Mouse (Mus musculus): ENCODE results near the gene Bcl9.

Bcl9 gene

DNA sequence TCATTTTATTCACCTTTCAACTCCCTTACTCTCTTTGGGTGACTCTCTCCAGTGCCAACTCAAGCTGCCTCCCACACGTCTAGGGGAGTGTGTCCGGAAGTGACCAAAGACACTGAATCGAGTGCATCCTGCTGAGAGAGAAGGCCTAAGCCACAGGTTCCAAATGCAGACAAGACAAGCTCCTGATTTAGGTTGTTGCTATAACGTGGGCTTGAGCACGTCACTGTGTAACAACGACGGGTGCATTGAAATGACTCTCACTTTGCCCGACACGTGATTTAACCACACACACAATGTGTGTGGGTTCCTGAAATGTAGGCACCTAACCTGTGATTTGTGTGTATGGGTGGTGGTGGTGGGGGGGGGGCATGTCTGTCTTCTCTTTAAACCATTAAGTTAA is 3.4 kb downstream of the Bcl9 start:
- peak; percentile 37 for DNase-seq

DNA sequence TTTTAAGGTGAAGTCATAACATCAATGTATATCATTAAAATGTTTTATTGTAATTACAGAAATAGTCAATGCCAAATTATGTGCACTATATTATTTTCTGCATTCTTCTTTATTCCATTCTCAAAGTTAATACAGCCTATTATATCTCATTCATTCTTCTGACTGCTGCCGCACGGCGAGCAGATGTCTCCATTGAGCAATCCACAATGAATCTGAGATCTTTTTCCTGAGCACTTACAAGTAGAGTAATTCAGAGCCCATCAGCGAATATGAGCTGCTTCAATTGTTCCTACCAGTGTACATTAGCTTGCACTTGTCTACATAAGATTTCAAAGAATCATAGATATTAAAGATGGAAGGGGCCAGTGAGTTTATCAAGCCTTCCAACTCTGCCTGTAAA is 12.8 kb downstream of the Bcl9 start:
- no peak for DNase-seq

- DNase-seq, result no peak
Measured at GRCm38 (mm10) chr3:97284056-97284455, 13.7 kb downstream of the Bcl9 start.

DNA sequence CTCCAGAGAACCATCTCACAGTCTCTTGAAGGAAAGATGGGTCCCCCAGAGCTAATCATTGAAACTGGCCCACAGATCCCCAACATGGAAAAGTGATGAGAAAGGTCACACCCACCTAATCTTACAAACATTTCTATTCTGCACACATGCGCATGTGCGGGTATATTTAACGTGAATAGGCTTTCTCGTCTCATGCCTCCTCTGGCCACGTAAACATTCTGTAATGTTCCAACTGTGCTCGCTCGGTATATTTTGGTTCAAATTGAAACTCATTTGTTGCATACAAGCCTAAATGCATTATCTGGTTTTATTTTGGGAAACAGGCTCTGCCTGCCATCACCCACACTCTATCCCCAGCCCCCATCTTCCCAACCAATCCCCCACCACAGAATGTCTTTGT is 16.3 kb downstream of the Bcl9 start:
- DNase-seq, result no peak

GRCm38 (mm10) chr3:97275708-97276107 is 22.0 kb downstream of the Bcl9 start:
- DNase-seq, result no peak

GRCm38 (mm10) chr3:97274516-97275230 is 23.0 kb downstream of the Bcl9 start:
- no peak for DNase-seq

DNA sequence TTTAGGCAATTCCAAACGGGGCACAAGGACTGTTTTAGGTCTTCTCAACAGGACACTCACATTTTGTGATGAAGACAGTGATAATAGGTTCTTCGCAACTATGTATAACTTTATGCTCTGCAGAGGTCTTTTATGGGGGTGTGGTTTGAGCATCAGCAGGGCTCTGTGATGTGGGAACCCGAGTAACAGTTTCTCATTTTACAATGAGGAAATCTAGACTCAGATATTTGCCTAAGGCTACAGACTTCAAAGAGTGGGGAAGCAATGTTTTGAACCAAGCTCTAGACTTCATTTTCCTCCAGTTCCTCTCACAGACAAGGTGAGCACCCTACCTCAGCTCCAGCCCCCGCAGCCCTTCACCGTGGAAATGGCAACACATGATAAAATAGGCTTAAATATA is 23.8 kb downstream of the Bcl9 start:
- peak; percentile 37 for DNase-seq

DNA sequence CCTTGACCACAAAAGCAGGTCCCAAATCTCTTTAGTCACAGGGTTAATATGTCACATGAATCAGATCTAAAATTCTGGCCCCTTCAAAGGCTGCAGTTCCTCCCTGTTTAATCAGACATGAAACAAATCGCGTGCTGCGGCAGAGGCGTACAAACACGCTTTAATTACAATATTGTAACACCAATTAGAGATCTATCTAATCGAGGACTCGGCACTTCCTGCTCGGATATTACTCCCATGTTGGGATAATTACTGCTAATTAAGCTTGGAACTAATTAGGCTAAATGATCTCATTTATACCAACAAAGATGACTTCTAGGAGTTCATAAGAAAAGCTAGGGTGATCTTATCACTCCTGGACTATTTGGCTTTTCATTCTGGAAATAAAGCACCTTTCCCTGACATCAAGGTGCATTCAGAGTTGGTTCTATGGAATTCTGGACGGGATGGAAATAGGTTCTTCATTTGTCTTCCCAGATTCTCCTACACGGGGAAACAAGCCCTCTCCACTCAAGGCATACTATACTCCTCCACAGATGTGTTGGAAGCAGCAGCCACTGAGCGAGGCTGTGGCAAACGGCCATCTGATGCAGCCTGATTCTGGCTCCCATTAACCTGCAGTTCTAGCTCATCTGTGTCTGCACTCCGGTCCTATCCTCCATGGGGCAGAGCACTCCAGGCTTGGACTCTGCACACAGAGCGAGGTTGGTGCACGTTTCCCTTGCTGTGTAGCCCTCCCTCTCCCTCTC is 31.9 kb downstream of the Bcl9 start:
- DNase-seq, result no peak

DNA sequence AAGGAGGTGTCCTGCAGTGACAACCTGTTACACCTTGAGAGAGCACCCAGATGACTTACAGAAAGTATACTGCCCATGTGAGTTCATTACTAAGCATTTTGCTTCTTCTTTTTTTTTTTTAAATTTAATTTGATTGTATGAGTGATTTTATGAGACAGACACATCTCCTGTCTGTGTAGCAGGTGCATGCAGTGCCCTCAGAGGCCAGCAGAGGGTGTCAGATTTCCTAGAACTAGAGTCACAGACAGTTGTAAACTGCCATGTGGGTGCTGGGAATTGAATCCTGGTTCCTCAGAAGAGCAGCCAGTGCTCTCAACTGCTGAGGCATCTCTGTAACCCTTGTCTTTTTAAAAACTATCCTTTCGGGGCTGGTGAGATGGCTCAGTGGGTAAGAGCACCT is 35.5 kb downstream of the Bcl9 start:
- peak; percentile 11 for DNase-seq

- DNase-seq, result no peak
Measured at GRCm38 (mm10) chr3:97255706-97256339, 41.9 kb downstream of the Bcl9 start.

DNA sequence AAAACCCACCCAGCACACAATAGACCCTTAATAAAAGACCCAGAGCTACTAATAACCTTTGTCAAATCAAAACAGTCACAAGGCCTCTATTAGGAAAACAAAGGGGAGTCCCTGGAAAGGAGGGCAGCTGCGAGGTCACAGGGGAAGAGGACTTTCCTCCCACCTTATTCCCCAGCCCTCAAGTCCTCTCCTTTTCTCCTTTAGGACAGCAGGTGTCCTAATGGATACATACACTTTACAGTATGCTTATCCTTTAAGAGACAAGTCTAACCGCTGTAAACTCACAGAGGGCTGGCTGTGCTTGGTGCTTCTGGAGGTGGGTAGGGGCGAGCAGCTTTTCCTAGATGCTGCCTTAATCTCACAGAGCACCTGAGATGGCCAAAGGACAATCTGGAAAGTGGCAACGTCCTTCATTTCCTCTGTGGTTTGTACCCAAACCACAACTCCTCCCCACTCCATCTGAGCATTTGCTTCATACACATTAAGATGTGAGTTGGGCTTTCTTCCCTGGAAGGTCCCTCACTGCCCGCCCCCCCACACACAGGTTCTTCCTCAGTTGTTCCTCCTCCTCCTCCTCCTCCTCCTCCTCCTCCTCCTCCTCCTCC is 42.8 kb downstream of the Bcl9 start:
- DNase-seq, result no peak

GRCm38 (mm10) chr3:97253823-97254600 is 43.7 kb downstream of the Bcl9 start:
- no peak for DNase-seq

- DNase-seq, result no peak
Measured at GRCm38 (mm10) chr3:97252896-97253295, 44.8 kb downstream of the Bcl9 start.

DNA sequence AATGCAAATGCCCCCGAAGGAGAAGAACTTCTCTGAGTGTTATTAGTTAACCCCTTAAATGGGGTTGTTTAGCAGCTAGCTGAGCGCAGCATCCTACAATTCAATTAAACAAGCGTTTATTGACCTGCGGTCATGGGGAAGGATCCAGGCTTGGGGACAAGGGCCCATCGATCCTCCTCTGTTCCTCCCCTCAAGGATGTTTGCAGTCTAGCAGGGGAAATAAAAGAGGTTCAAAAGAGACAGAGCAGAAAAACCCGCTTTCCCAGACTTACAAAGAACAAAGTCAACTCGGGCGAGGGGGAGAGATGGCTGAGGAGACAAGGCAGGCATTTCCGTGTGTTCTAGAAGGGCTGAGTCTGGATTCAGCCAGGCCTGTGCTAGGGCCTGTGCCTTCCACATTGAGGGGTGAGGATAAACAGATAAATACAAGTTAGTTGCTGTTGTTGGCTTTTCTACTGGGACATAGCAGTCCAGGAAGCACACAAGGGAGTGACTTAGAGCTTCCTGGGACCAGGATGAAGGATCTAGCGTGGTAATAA is 55.0 kb downstream of the Bcl9 start:
- no peak for DNase-seq

- no peak for DNase-seq
Measured at GRCm38 (mm10) chr3:97241826-97242225, 55.9 kb downstream of the Bcl9 start.

DNA sequence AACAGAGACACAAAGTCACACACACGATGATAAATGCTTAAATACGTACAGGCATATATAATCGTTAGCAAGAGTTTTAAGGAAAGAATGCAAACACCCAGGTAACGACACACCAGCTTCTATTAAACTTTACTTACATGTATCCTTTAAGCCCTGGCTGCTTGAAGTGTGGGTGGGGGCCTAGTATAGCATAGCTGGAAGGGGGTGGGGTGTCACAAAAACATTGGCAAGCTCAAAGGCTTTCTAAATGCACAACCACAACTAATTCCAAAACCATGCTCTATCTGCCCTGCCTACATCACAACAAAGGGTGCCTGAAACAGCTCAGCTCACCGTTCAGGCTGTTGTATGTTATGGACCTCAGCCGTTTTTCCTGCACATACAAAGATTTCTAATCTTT is 57.9 kb downstream of the Bcl9 start:
- DNase-seq, result no peak

GRCm38 (mm10) chr3:97239316-97239715 is 58.4 kb downstream of the Bcl9 start:
- no peak for DNase-seq

- DNase-seq, result no peak
Measured at GRCm38 (mm10) chr3:97238521-97238920, 59.2 kb downstream of the Bcl9 start.

DNA sequence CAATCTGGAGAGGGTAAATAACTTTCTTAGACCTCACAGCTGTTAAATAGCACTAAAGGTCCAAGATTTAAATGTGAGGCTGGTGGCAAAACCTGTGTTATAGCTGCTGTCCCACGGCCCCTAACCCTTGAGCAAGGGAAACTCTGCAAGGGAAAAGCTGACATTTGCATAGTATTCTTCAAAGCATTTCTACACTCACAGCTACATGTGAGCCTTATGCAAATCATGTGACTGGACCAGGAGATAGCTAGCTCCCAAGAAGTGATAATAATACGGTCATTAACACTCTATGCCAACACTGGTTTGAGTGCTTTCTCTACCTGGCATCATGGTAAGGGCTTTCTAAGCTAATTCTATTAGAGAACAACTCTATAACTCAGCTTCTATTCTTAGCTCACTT is 60.3 kb downstream of the Bcl9 start:
- DNase-seq, result no peak

- DNase-seq, result no peak
Measured at GRCm38 (mm10) chr3:97234797-97235196, 62.9 kb downstream of the Bcl9 start.

GRCm38 (mm10) chr3:97232328-97232727 is 65.4 kb downstream of the Bcl9 start:
- no peak for DNase-seq

DNA sequence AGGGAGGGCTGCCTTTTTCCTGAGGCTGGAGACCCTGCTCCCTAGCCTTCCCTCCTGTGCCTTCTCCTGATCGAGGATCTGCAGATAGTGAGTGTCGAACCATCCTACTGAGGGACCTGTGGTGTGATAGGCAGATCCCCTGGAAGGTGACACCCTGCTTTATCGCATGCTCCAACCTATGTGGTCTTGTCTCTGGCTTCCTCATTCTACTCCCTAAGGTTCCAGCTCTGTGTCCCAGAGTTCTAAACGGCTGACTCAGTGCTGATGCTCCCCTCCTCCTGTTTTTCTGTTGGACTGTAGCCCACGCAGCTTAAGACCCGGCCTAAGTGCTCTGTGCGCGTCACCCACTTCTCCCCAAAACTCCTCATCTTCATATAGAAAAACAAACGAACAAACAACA is 65.9 kb downstream of the Bcl9 start:
- DNase-seq, result no peak
